Mouse (Mus musculus) liver, embryonic 14.5 days (tissue): Measurements from ENCODE around the gene Agbl4.

Experiments
- CTCF ChIP-seq: IDR thresholded peaks from 2 replicates; pipeline ENCODE4 v1.5.1; 2016; ENCODE audit warnings: antibody characterized with exemption, low read depth, control low read depth
- EP300 ChIP-seq: IDR thresholded peaks from 2 replicates; pipeline ENCODE4 v1.6.1; 2016; ENCODE audit warnings: antibody characterized with exemption, low read depth

DNA sequence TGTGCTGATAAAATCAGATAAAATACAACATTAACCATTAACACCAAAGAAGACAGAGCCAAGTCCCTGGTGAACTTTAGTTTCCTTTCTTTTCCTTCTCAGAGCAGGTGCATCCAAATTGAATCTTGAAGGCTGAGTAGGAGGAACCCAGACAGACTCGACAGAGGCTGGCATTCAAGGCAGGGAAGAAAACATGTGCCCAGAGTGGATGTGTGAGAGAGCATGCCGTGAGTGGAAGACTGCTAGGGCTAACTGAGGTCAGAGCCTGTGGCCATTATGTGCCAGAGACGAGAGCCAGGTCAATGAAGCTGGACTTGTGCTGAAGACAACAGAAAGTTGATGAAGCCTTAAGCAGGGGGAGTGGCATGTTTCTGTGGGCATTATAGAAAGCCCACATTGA lies 1121.8 kb downstream of the Agbl4 start:
- no peak for TF ChIP-seq CTCF
- TF ChIP-seq EP300 = no peak
